Mouse (Mus musculus) megakaryocyte, embryonic 14.5 days (primary cell): Measurements from ENCODE around the gene Gm3448.

ENCODE experiments used
- FLI1 ChIP-seq: IDR thresholded peaks from 2 replicates; pipeline ENCODE4 v1.6.1; 2012; ENCODE audit warnings: low read length, inconsistent platforms, mixed read lengths
- GATA1 ChIP-seq: IDR thresholded peaks from 3 replicates; pipeline ENCODE4 v1.6.1; 2012; ENCODE audit warnings: mixed read lengths, low read length, inconsistent platforms, borderline replicate concordance

- TF ChIP-seq GATA1 (no peak), FLI1 (no peak)
These were observed 19.0 kb upstream of the Gm3448 start for GRCm38 (mm10) chr17:15060356-15060755.
